Mouse (Mus musculus): Measurements from ENCODE around the gene Tmem28. TPM values are rescaled to one million over a fixed set of nuclear protein-coding genes. Genes with fewer than 3 reads are reported as not detected.

Tmem28 gene
- total and polyA plus RNA-seq, 3 experiments, result 0.05 TPM; not detected in 2

DNA sequence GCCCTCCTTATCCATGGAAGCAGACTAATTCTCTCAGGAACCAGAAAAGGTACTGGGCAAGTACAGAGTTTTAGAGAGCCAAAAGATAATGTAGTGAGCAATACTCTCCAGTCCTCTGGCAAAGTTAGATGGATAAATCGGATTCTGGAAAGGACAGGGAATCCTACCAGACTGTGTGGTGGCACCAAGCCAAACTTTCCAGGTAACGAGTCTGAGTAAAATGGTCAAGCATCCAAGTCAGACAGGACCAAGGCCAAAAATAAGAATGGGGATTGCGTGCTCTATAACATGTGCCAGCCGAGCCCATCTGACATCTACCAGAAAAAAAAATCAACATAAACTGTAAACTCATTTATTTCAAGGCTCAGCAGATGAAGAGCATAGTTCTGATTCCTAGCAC, 56.0 kb downstream of the Tmem28 start:
- no peaks in the 10 kb centered on the region for H3K27me3 ChIP-seq (ENCODE audit: insufficient read depth, low read length)
- DNase-seq (ENCODE audit: low spot score) (no peak), ATAC-seq (ENCODE audit: extremely low read depth, insufficient number of reproducible peaks, low FRiP score, poor library complexity, severe bottlenecking) (no peak)
- H3K36me3 ChIP-seq (replicated peaks), result no peaks in the 10 kb centered on the region
- no peak for TF ChIP-seq GATA2 (IDR thresholded peaks at IDR 0.05; ENCODE audit: borderline replicate concordance, low read depth, low read length)
- no peak for TF ChIP-seq CTCF (IDR thresholded peaks at IDR 0.05; ENCODE audit: low read depth, low read length)
- TF ChIP-seq GATA1 (IDR thresholded peaks at IDR 0.05; ENCODE audit: borderline replicate concordance, low read length), result no peak
- H3K4me1 ChIP-seq (ENCODE audit: insufficient read depth, low read depth, low read length), result no peaks in the 10 kb centered on the region
- no peak overlapping the region for H3K4me3 ChIP-seq (ENCODE audit: low read depth, low read length)
- H3K9me3 ChIP-seq (replicated peaks), result no peaks in the 10 kb centered on the region

DNA sequence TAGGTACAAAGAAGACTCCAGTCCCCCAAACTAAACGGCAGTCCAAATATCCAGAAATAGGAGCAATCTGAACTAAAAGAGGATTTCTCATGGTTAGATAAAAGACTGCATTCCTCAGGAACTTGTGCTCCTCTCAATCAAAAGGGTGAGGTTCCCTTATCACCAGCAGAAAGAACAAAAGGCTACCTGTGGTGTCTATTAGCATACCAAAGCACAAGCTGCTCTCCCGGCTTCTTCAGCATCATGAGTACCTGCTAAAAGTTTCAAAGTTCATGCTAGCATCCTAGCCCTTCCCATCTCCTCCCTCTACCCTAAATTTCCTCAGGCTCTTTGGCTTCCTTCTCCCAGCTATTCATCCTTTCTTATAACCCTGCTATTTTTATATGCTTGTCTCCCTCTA, 62.6 kb downstream of the Tmem28 start:
- H3K36me3 ChIP-seq (replicated peaks), result no peaks in the 10 kb centered on the region
- TF ChIP-seq POLR2AphosphoS5 (IDR thresholded peaks at IDR 0.05; ENCODE audit: insufficient replicate concordance, low read depth, low read length), result no peak
- ATAC-seq (ENCODE audit: extremely low read depth, insufficient number of reproducible peaks, low FRiP score, poor library complexity, severe bottlenecking) (no peak), DNase-seq (ENCODE audit: low spot score) (no peak)
- no peaks in the 10 kb centered on the region for H3K4me1 ChIP-seq (ENCODE audit: insufficient read depth, low read depth, low read length)
- H3K4me3 ChIP-seq (ENCODE audit: low read depth, low read length), result no peak overlapping the region
- no peaks in the 10 kb centered on the region for H3K27me3 ChIP-seq (ENCODE audit: insufficient read depth, low read length)
- no peaks in the 10 kb centered on the region for H3K9me3 ChIP-seq (replicated peaks)

Other genes with a start within 250 kb of the Tmem28 start
- not detected in 2 replicates for gene Eda, start 154.6 kb downstream of the Tmem28 start, total RNA-seq (2014; fragmentation: Nextera tagmentation)
- 0.22 and 0.29 TPM in 2 replicates for gene Eda, start 154.6 kb downstream of the Tmem28 start, total RNA-seq (2017)
- gene Eda, start 154.6 kb downstream of the Tmem28 start, polyA plus RNA-seq (2012), result 0.34 and 0.41 TPM in 2 replicates

All from G1E (cell line).